Mouse (Mus musculus): ENCODE results near the gene Sbpl. TPM values are rescaled to one million over a fixed set of nuclear protein-coding genes. Genes with fewer than 3 reads are reported as not detected.
"Not testable (repeated sequence)": the region's sequence is repeated elsewhere in the genome, so short reads cannot be mapped to it uniquely, and the experiment has no call there.

Gene Sbpl
- polyA plus RNA-seq, 1 experiment from 2014 or later, result not detected

DNA sequence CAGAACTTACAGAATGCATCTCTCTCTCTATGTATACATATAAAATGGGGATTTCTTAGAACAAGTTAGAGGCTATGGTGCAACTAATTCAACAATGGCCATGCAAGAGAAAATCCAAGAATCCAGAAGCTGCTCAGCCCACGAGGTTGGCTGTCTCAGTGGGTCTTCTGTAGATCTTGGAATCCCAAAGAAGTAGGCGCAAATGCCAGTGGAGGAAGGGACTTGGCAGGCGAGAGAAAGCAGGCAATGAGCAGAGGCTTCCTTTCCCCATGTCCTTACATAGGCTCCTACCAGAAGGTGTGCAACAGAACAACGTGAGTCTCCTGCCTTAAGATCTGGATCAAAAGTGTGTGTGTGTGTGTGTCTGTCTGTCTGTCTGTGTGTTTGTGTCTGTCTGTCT is 7.6 kb downstream of the Sbpl start:
- not testable (repeated sequence) for DNase-seq (ENCODE audit: low spot score); H3K9me3 ChIP-seq; H3K27me3 ChIP-seq (ENCODE audit: insufficient read depth, poor library complexity, severe bottlenecking); H3K27ac ChIP-seq; H3K4me3 ChIP-seq; H3K4me1 ChIP-seq (replicated peaks); H3K36me3 ChIP-seq
- 82% methylated on average over 4 of the region's 4 CpGs for WGBS

DNA sequence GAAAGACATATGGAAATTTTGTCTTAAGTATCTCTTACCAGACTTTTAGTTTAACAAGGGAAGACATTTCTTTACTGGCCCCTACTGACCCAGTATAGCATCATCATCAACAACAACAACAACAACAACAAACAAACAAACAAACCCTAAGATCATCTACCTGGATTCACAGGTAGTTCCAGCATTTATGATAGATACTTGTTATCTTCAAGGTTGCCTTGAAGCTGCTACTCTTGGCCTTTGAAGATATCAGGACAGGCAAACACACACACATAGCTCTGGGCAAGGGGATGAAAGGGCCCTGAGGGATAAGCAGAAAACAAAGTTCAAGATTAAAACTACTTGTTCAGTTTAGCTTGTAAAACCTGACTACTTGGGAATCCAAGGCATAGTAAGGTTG is 13.7 kb downstream of the Sbpl start, which contains the start of gene Sbp:
Gene Sbp, plus strand, starts transcription at position 301 of the 400 bp plus-strand sequence.
- Histone ChIP-seq H3K4me1 (replicated peaks) (no peaks in the 10 kb centered on the region), H3K27ac (no peak within 1 kb of the TSS), H3K9me3 (no peaks in the 10 kb centered on the region), H3K4me3 (no peak within 1 kb of the TSS), H3K27me3 (ENCODE audit: insufficient read depth, poor library complexity, severe bottlenecking) (no peaks in the 10 kb centered on the region), H3K36me3 (no peaks in the 10 kb centered on the region)
- no peak for DNase-seq (ENCODE audit: low spot score)

DNA sequence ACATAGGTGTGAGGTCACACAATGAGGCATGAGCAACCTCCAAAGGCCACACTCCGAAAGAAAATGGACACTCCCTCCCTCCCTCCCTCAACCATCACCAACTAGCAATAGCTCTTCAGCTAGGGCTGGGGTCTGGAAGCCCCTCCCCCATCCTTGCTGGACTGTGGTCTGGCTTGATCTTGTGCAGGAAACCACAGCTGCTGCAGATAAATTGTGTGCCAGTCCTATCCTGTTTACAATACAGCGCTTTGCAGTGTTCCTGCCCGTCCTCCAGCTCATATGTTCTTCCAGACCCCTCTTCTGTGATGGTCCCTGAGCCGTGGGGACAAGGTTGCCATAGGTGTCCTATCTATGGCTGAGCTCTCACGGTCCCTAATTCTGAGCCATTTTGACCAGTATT is 23.9 kb downstream of the Sbpl start:
- WGBS, result 88% methylated on average over 5 of the region's 5 CpGs
- no peaks in the 10 kb centered on the region for H3K27me3 ChIP-seq (ENCODE audit: insufficient read depth, poor library complexity, severe bottlenecking)
- H3K36me3 ChIP-seq, result no peaks in the 10 kb centered on the region
- no peak overlapping the region for H3K4me3 ChIP-seq
- DNase-seq (ENCODE audit: low spot score), result no peak
- H3K27ac ChIP-seq, result no peak overlapping the region
- no peaks in the 10 kb centered on the region for H3K9me3 ChIP-seq
- H3K4me1 ChIP-seq (replicated peaks), result no peaks in the 10 kb centered on the region

DNA sequence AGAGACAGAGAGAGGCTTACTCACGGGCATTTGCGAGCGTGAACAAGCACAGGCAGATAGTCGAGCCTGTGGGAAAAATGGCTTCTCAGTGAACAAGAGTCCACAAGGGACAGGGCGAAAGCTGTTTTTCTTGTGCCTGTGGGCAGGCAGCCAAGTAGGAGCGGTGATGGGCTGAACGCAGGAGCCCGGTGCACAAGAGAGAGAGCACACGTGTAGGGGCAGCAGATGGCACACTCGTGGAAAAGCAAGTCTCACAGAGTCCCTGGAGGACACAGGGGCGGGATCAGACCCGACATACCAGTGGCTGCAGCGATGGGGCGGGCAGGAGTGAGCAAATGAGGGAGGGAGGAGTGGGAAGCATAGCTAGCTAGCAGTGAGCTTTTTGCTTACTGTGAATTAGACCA is 30.0 kb downstream of the Sbpl start:
- peak overlapping the region; percentile 63 for H3K4me3 ChIP-seq
- DNase-seq (ENCODE audit: low spot score), result peak; percentile 73
- 0 out of 2 replicates have a peak, but pooled peaks cover 3% of the 10 kb centered on the region for H3K27me3 ChIP-seq (ENCODE audit: insufficient read depth, poor library complexity, severe bottlenecking)
- H3K36me3 ChIP-seq, result no peaks in the 10 kb centered on the region
- under 1% methylated on average over 14 of the region's 14 CpGs for WGBS
- no peaks in the 10 kb centered on the region for H3K9me3 ChIP-seq
- peaks cover 10% of the 10 kb centered on the region for H3K4me1 ChIP-seq (replicated peaks)
- H3K27ac ChIP-seq, result peak overlapping the region; percentile 95

DNA sequence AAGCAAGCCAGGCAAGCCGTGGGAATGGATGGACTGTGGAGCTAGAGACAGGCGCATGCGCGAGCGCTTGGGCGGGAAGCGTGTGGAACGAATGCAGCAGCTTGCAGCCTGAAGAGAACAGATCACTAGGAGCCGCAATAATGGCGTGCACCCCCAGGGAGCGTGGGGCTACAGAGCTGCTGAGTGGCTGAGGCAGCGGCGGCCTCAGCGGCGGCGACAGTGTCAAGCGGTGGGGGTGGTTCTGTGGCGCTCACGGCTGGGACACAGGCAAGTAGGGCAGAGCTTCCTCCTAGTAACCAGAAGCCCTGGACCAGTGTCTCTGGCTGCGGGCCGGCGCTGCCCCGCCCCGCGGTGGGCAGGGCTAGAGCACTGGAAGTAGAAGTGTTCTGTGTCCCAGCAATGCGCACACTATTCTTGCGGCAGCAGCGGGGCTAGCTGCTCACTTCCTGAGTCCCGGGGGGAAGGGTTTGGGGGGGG is 30.5 kb downstream of the Sbpl start:
- Histone ChIP-seq H3K27me3 (ENCODE audit: insufficient read depth, poor library complexity, severe bottlenecking) (0 out of 2 replicates have a peak, but pooled peaks cover 3% of the 10 kb centered on the region), H3K27ac (peak overlapping the region; percentile 95), H3K4me3 (peak overlapping the region; percentile 63), H3K4me1 (replicated peaks) (peaks cover 10% of the 10 kb centered on the region), H3K9me3 (no peaks in the 10 kb centered on the region), H3K36me3 (no peaks in the 10 kb centered on the region)
- DNase-seq (ENCODE audit: low spot score), result peak; percentile 95
- WGBS, result under 1% methylated on average over 29 of the region's 29 CpGs

DNA sequence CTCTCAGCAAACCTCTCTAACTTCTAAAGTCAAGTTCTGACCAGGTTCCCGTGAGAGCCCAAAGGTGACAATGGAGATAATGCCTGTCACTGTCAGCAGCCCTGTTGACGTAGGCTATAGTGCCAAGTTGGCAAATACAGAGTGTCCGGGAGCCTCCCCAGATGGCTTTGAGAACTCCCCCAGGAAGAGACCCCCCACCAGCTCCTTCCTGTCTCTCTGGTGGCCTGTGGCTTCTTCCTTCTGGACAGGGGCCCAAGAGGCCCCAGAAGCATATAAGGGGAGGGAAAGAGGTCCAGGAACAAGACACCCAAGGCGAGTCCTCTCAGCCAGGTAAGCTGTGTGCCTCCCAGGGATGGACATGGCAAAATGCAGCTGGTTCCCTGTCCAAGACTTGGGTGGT is 37.9 kb downstream of the Sbpl start, which contains the start of gene Dcpp3:
Gene Dcpp3, plus strand, starts transcription at position 301 of the 400 bp plus-strand sequence.
- not testable (repeated sequence) for H3K27ac ChIP-seq; H3K4me3 ChIP-seq; H3K36me3 ChIP-seq; H3K4me1 ChIP-seq (replicated peaks); H3K27me3 ChIP-seq (ENCODE audit: insufficient read depth, poor library complexity, severe bottlenecking); DNase-seq (ENCODE audit: low spot score); H3K9me3 ChIP-seq
- 81% methylated on average over 4 of the region's 4 CpGs for WGBS

Other genes with a start within 250 kb of the Sbpl start
- gene 1520401A03Rik, start 232.5 kb downstream of the Sbpl start, polyA plus RNA-seq (2016; fragmentation: Nextera tagmentation; extraction: Ambion mirVana), result not detected in 2 replicates
- gene Pkmyt1, start 228.9 kb downstream of the Sbpl start, polyA plus RNA-seq (2016; fragmentation: Nextera tagmentation; extraction: Ambion mirVana), result 54.0 and 61.5 TPM in 2 replicates
- 28.8 and 43.6 TPM in 2 replicates for gene Paqr4, start 214.4 kb downstream of the Sbpl start, polyA plus RNA-seq (2016; fragmentation: Nextera tagmentation; extraction: Ambion mirVana)
- 3.4 and 4.3 TPM in 2 replicates for gene Kremen2, start 209.4 kb downstream of the Sbpl start, polyA plus RNA-seq (2016; fragmentation: Nextera tagmentation; extraction: Ambion mirVana)
- 181 and 211 TPM in 2 replicates for gene Flywch1, start 183.7 kb downstream of the Sbpl start, polyA plus RNA-seq (2016; fragmentation: Nextera tagmentation; extraction: Ambion mirVana)
- gene Flywch2, start 169.2 kb downstream of the Sbpl start, polyA plus RNA-seq (2016; fragmentation: Nextera tagmentation; extraction: Ambion mirVana), result 22.9 and 34.9 TPM in 2 replicates
- 517 and 570 TPM in 2 replicates for gene Srrm2, start 164.7 kb downstream of the Sbpl start, polyA plus RNA-seq (2016; fragmentation: Nextera tagmentation; extraction: Ambion mirVana)
- 1,118 and 1,222 TPM in 2 replicates for gene Elob, start 126.1 kb downstream of the Sbpl start, polyA plus RNA-seq (2016; fragmentation: Nextera tagmentation; extraction: Ambion mirVana)
- 0.24 TPM in 1 of 2 replicates, not detected in the other for gene Prss33, start 119.2 kb downstream of the Sbpl start, polyA plus RNA-seq (2016; fragmentation: Nextera tagmentation; extraction: Ambion mirVana)
- gene Prss32, start 111.4 kb downstream of the Sbpl start, polyA plus RNA-seq (2016; fragmentation: Nextera tagmentation; extraction: Ambion mirVana), result not detected in 2 replicates
- 1.6 and 1.9 TPM in 2 replicates for gene Prss41, start 111.1 kb downstream of the Sbpl start, polyA plus RNA-seq (2016; fragmentation: Nextera tagmentation; extraction: Ambion mirVana)
- not detected in 2 replicates for gene Prss21, start 87.2 kb downstream of the Sbpl start, polyA plus RNA-seq (2016; fragmentation: Nextera tagmentation; extraction: Ambion mirVana)
- gene Dcpp1, start 74.4 kb downstream of the Sbpl start, polyA plus RNA-seq (2016; fragmentation: Nextera tagmentation; extraction: Ambion mirVana), result not detected in 2 replicates
- not detected in 2 replicates for gene Dcpp2, start 74.4 kb downstream of the Sbpl start, polyA plus RNA-seq (2016; fragmentation: Nextera tagmentation; extraction: Ambion mirVana)
- not detected in 2 replicates for gene Dcpp3, start 37.8 kb downstream of the Sbpl start, polyA plus RNA-seq (2016; fragmentation: Nextera tagmentation; extraction: Ambion mirVana)
- not detected in 2 replicates for gene Sbp, start 13.6 kb downstream of the Sbpl start, polyA plus RNA-seq (2016; fragmentation: Nextera tagmentation; extraction: Ambion mirVana)
- gene Prss30, start 25.3 kb upstream of the Sbpl start, polyA plus RNA-seq (2016; fragmentation: Nextera tagmentation; extraction: Ambion mirVana), result not detected in 2 replicates
- gene Prss22, start 42.8 kb upstream of the Sbpl start, polyA plus RNA-seq (2016; fragmentation: Nextera tagmentation; extraction: Ambion mirVana), result 0.72 and 0.83 TPM in 2 replicates
- gene Prss27, start 82.9 kb upstream of the Sbpl start, polyA plus RNA-seq (2016; fragmentation: Nextera tagmentation; extraction: Ambion mirVana), result 0.24 TPM in 1 of 2 replicates, not detected in the other
- gene Kctd5, start 118.2 kb upstream of the Sbpl start, polyA plus RNA-seq (2016; fragmentation: Nextera tagmentation; extraction: Ambion mirVana), result 90.8 and 93.0 TPM in 2 replicates
- 30.4 and 32.9 TPM in 2 replicates for gene Pdpk1, start 195.7 kb upstream of the Sbpl start, polyA plus RNA-seq (2016; fragmentation: Nextera tagmentation; extraction: Ambion mirVana)
- 42.9 and 50.0 TPM in 2 replicates for gene Amdhd2, start 208.5 kb upstream of the Sbpl start, polyA plus RNA-seq (2016; fragmentation: Nextera tagmentation; extraction: Ambion mirVana)
- 488 and 579 TPM in 2 replicates for gene Atp6v0c, start 214.4 kb upstream of the Sbpl start, polyA plus RNA-seq (2016; fragmentation: Nextera tagmentation; extraction: Ambion mirVana)

Data from hindbrain, embryonic 10.5 days (tissue).